Mouse (Mus musculus) retina, embryonic 14.5 days (tissue): ENCODE measurements around the gene Gm28035.

Experiments used
- DNase-seq: peaks from one replicate; pipeline ENCODE4 v3.0.0-alpha.2; 2015; ENCODE audit warnings: low spot score

Gene Gm28035

GRCm38 (mm10) chr2:30240267-30240666 is at the start of gene Gm28035:
Gm28035 (plus strand) TSS chr2:30240567.
- DNase-seq = no peak

- DNase-seq = no peak
Observed at GRCm38 (mm10) chr2:30191790-30192580, 48.4 kb upstream of the Gm28035 start.

- no peak for DNase-seq
Observed at GRCm38 (mm10) chr2:30194656-30195055, 45.7 kb upstream of the Gm28035 start.

- no peak for DNase-seq
Observed at GRCm38 (mm10) chr2:30198021-30198420, 42.3 kb upstream of the Gm28035 start.

GRCm38 (mm10) chr2:30199984-30200383 is 40.4 kb upstream of the Gm28035 start:
- no peak for DNase-seq

GRCm38 (mm10) chr2:30200388-30200925 is 39.9 kb upstream of the Gm28035 start:
- DNase-seq = no peak

- DNase-seq = peak; percentile 47
Observed at GRCm38 (mm10) chr2:30203439-30203838, 36.9 kb upstream of the Gm28035 start.

- DNase-seq = no peak
Observed at GRCm38 (mm10) chr2:30205255-30205628, 35.1 kb upstream of the Gm28035 start.

GRCm38 (mm10) chr2:30205629-30206357 is 34.6 kb upstream of the Gm28035 start, which contains the start of gene Kyat1:
Kyat1 (minus strand) TSS chr2:30205847.
- peak; percentile 98 for DNase-seq

GRCm38 (mm10) chr2:30207401-30207800 is 33.0 kb upstream of the Gm28035 start:
- DNase-seq = no peak

- DNase-seq = no peak
Observed at GRCm38 (mm10) chr2:30207886-30208285, 32.5 kb upstream of the Gm28035 start.

- no peak for DNase-seq
Observed at GRCm38 (mm10) chr2:30211408-30212168, 28.8 kb upstream of the Gm28035 start.

- no peak for DNase-seq
Observed at GRCm38 (mm10) chr2:30212169-30212545, 28.2 kb upstream of the Gm28035 start.

GRCm38 (mm10) chr2:30212951-30213350 is 27.4 kb upstream of the Gm28035 start:
- DNase-seq = no peak

GRCm38 (mm10) chr2:30214745-30215144 is 25.6 kb upstream of the Gm28035 start:
- DNase-seq = no peak

GRCm38 (mm10) chr2:30215493-30215892 is 24.9 kb upstream of the Gm28035 start:
- no peak for DNase-seq

- DNase-seq = no peak
Observed at GRCm38 (mm10) chr2:30216293-30216692, 24.1 kb upstream of the Gm28035 start.

- no peak for DNase-seq
Observed at GRCm38 (mm10) chr2:30235593-30235992, 4.8 kb upstream of the Gm28035 start.

- DNase-seq = peak; percentile 33
Observed at GRCm38 (mm10) chr2:30236426-30237198, 3.8 kb upstream of the Gm28035 start.

GRCm38 (mm10) chr2:30237199-30237880 is 3.0 kb upstream of the Gm28035 start, which contains the start of gene Lrrc8a:
Lrrc8a (plus strand) TSS chr2:30237715.
- peak; percentile 97 for DNase-seq

- DNase-seq = no peak
Observed at GRCm38 (mm10) chr2:30237881-30238280, 2.5 kb upstream of the Gm28035 start.
